Mouse (Mus musculus) splenic B cell, adult 2 months (primary cell): ENCODE results near the gene Rex1bd.

Source experiments
- DNase-seq: peaks from one replicate; pipeline ENCODE4 v3.0.0-alpha.2; 2011; ENCODE audit warnings: low read depth, low spot score
- H3K27me3 ChIP-seq: 2 replicates; pipeline ENCODE4 v1.6.1; 2012; ENCODE audit warnings: mild to moderate bottlenecking, low read length, moderate library complexity, mixed read lengths; ENCODE audit not compliant: control insufficient read depth, poor library complexity, insufficient read depth, severe bottlenecking
- H3K36me3 ChIP-seq: 2 replicates; pipeline ENCODE4 v1.6.1; 2012; ENCODE audit warnings: mild to moderate bottlenecking, low read length, moderate library complexity, mixed read lengths; ENCODE audit not compliant: control insufficient read depth, poor library complexity, insufficient read depth, severe bottlenecking

The Rex1bd gene

DNA sequence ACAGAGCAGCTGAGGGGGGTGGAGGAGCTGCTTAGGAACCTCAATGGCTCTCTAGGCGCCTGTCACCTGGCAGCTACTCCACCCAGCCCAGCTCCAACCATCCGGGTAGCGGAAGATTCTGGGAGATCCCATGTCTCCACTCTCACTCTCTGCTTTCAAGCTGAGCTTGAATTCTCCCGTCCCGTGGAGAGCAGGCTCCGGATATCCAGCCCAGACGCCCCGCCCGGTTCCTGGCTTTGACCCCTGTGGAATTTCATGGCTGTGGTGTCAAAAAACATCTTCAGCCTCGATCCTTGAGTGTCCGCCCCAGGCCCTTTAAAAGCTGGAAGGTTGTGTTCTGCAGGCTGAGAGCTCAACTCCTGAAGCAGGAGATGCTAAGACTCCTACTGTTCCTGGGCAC is 39.8 kb downstream of the Rex1bd start:
- no peak for DNase-seq
- no peaks in the 10 kb centered on the region for H3K36me3 ChIP-seq
- H3K27me3 ChIP-seq: no peaks in the 10 kb centered on the region

- H3K27me3 ChIP-seq: no peaks in the 10 kb centered on the region
- no peaks in the 10 kb centered on the region for H3K36me3 ChIP-seq
- no peak for DNase-seq
These were observed 40.2 kb downstream of the Rex1bd start for GRCm38 (mm10) chr8:70466305-70466704.

DNA sequence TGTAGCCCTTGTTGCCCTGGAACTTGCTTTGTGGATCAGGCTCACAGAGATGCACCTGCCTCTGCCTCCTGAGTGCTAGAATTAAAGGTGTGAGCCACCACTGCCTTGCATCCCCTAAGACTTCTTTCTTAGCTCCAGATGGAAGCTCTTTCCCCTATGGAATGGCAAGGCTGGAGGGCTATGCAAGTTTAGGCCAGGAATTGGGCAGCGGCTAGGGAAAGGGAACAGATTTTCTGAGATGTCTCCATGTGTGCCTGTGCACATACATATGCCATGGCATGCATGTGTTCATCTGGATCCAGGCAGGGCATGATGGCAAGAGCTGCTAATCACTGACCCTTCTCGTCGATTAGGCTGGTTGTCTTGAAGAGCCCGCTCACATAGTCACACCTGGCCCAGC is 40.9 kb downstream of the Rex1bd start:
- DNase-seq: no peak
- Histone ChIP-seq H3K36me3 (no peaks in the 10 kb centered on the region), H3K27me3 (no peaks in the 10 kb centered on the region)

- Histone ChIP-seq H3K36me3 (no peaks in the 10 kb centered on the region), H3K27me3 (no peaks in the 10 kb centered on the region)
- no peak for DNase-seq
These were observed 42.4 kb downstream of the Rex1bd start for GRCm38 (mm10) chr8:70464162-70464561.

DNA sequence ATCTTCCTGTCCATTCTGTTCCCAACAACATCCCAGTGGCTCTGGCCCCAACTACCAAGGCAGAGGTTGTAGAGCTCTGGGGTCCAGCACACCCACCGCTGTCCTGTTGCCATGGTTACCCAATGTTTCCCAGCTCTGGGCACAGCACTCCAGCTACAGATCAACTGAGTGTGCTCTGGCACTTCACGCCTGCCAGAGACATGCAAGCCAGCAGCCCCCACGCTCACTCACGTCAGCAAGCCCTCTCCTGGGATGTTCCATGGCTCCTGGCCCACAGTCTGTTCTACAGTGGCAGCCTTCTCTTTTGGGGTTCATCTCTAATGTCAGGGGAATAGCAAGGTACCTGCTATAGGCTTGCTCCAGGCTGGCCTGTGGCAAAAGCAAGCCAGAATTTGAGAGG is 43.2 kb downstream of the Rex1bd start:
- H3K36me3 ChIP-seq: no peaks in the 10 kb centered on the region
- H3K27me3 ChIP-seq: no peaks in the 10 kb centered on the region
- no peak for DNase-seq

GRCm38 (mm10) chr8:70462516-70462813 is 44.1 kb downstream of the Rex1bd start:
- DNase-seq: no peak
- no peaks in the 10 kb centered on the region for H3K27me3 ChIP-seq
- H3K36me3 ChIP-seq: no peaks in the 10 kb centered on the region

GRCm38 (mm10) chr8:70461765-70462515 is 44.6 kb downstream of the Rex1bd start:
- Histone ChIP-seq H3K27me3 (no peaks in the 10 kb centered on the region), H3K36me3 (no peaks in the 10 kb centered on the region)
- no peak for DNase-seq

DNA sequence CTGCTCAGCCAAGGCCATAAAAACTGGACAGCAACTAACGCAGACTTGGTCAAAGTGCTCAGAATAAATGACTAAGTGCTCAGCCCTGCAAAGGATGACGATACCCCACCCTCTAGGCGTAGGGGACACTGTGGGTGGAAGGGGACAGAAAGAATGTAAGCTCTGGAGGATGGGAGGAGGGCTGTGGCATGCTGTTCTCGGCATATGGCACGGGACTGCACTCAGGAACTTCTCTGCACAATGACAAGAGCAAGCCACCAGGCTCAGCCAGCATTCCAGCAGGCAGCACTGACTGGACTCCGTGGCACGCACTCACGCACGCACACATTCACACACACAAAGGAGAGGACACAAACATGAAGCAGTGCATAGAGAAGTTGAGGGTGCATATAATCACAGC is 45.9 kb downstream of the Rex1bd start:
- no peak for DNase-seq
- H3K27me3 ChIP-seq: no peaks in the 10 kb centered on the region
- no peaks in the 10 kb centered on the region for H3K36me3 ChIP-seq

GRCm38 (mm10) chr8:70460199-70460598 is 46.4 kb downstream of the Rex1bd start:
- no peak for DNase-seq
- Histone ChIP-seq H3K27me3 (no peaks in the 10 kb centered on the region), H3K36me3 (no peaks in the 10 kb centered on the region)

DNA sequence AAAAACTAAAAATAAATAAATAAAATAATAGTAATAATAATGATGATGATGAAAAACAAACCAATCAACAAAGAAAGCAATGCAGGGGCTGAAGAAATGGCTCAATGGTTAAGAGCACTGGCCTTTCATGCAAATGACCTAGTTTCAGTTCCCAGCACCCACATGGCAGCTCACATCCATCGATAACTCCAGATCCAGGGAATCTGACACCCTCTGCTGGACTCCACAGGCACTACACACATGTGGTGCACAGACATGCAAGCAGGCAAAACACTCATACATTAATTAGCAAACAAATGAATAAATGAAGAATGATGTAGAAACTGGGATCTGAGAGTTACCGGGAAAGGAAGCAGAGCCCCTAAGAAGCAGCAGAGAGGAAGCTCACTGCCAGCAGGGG is 46.9 kb downstream of the Rex1bd start:
- Histone ChIP-seq H3K36me3 (no peaks in the 10 kb centered on the region), H3K27me3 (no peaks in the 10 kb centered on the region)
- DNase-seq: peak; percentile 11

- Histone ChIP-seq H3K36me3 (no peaks in the 10 kb centered on the region), H3K27me3 (no peaks in the 10 kb centered on the region)
- no peak for DNase-seq
These were observed 48.1 kb downstream of the Rex1bd start for GRCm38 (mm10) chr8:70458462-70458861.

DNA sequence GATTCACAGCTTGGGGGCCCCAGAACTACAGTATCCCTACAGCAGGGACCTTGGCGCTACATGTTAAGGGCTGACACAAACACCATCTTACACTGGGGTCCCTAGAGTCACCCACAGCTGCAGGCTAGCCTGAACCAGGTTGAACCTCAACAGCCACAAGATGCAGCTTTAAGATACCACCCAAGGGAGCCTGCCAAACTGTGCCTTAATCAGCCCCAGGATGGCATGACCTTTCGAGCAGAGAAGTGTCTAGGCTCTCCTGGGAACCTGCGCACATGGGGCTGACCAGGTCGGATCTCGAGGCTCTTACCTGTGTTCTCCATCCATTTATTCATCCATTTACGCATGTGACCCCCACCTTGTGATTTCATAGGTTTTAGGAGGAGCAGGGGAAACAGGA is 48.7 kb downstream of the Rex1bd start:
- no peaks in the 10 kb centered on the region for H3K36me3 ChIP-seq

GRCm38 (mm10) chr8:70456996-70457395 is 49.6 kb downstream of the Rex1bd start:
- no peak for DNase-seq
- Histone ChIP-seq H3K27me3 (no peaks in the 10 kb centered on the region), H3K36me3 (no peaks in the 10 kb centered on the region)

More for the DNA sequence above, 48.7 kb downstream of the Rex1bd start:
- DNase-seq: no peak
- no peaks in the 10 kb centered on the region for H3K27me3 ChIP-seq
